In genomic region chr13:112987991-112988390, GRCm38 (mm10) we compare ENCODE assay signal across 7 mouse cellular contexts. TPM values are rescaled to one million over a fixed set of nuclear protein-coding genes. Genes with fewer than 3 reads are reported as not detected.
DNase-seq lines count a peak whose midpoint lies in the region; ATAC-seq and TF ChIP-seq lines count a peak whose summit lies in the region.

No protein-coding gene starts in this region.

- H3K36me3 ChIP-seq in lung, embryonic 14.5 days (ENCODE audit: insufficient read depth), result no peaks in the 10 kb centered on the region
- no peaks in the 10 kb centered on the region for H3K36me3 ChIP-seq in embryonic facial prominence, embryonic 10.5 days (replicated peaks)
- H3K36me3 ChIP-seq in hindbrain, embryonic 16.5 days (ENCODE audit: control insufficient read depth, insufficient read depth, low read length), result no peaks in the 10 kb centered on the region
- H3K36me3 ChIP-seq in midbrain, embryonic 12.5 days, result no peaks in the 10 kb centered on the region

- peak; percentile 37 for ATAC-seq in lung, embryonic 14.5 days (ENCODE audit: insufficient read depth)
- peak; percentile 52 for ATAC-seq in hindbrain, embryonic 16.5 days
- ATAC-seq in midbrain, embryonic 12.5 days (ENCODE audit: low FRiP score, low read depth), result peak; percentile 45; the same call in 1 of the 2 replicates

- peak overlapping the region; percentile 51 for H3K4me3 ChIP-seq in lung, embryonic 14.5 days (ENCODE audit: low read depth, low read length)
- H3K4me3 ChIP-seq in embryonic facial prominence, embryonic 10.5 days, result peak overlapping the region; percentile 64
- H3K4me3 ChIP-seq in hindbrain, embryonic 16.5 days (ENCODE audit: low read length), result peak overlapping the region; percentile 59
- H3K4me3 ChIP-seq in midbrain, embryonic 12.5 days, result peak overlapping the region; percentile 53

- H3K4me1 ChIP-seq in lung, embryonic 14.5 days (ENCODE audit: insufficient read depth), result no peaks in the 10 kb centered on the region; the same call in 1 of the 2 replicates
- H3K4me1 ChIP-seq in embryonic facial prominence, embryonic 10.5 days, result peaks cover 44% of the 10 kb centered on the region
- peaks cover 26% of the 10 kb centered on the region for H3K4me1 ChIP-seq in hindbrain, embryonic 16.5 days (ENCODE audit: control insufficient read depth, insufficient read depth, low read depth, low read length)
- H3K4me1 ChIP-seq in midbrain, embryonic 12.5 days, result peaks cover 40% of the 10 kb centered on the region

- no peak overlapping the region for H3K27ac ChIP-seq in lung, embryonic 14.5 days (ENCODE audit: low read depth)
- H3K27ac ChIP-seq in embryonic facial prominence, embryonic 10.5 days (replicated peaks), result peak overlapping the region; percentile 40
- no peak overlapping the region for H3K27ac ChIP-seq in hindbrain, embryonic 16.5 days (ENCODE audit: low read depth, low read length)
- H3K27ac ChIP-seq in midbrain, embryonic 12.5 days (replicated peaks), result no peak overlapping the region

- peak; percentile 64 for DNase-seq in lung, embryonic 14.5 days
- DNase-seq in lung, postnatal 10 days, result no peak
- no peak for DNase-seq in embryonic facial prominence, embryonic 10.5 days (ENCODE audit: low spot score)
- DNase-seq in ovary, postnatal 10 days (ENCODE audit: low spot score), result no peak
- no peak for DNase-seq in gastrocnemius, adult 8-10 months (ENCODE audit: low spot score in 2 of 2)

- peak overlapping the region; percentile 55 for H3K9ac ChIP-seq in lung, embryonic 14.5 days
- peak overlapping the region; percentile 59 for H3K9ac ChIP-seq in hindbrain, embryonic 16.5 days (ENCODE audit: low read depth, low read length)
- peak overlapping the region; percentile 46; the same call in 1 of the 2 replicates for H3K9ac ChIP-seq in midbrain, embryonic 12.5 days (replicated peaks)

- no peaks in the 10 kb centered on the region for H3K9me3 ChIP-seq in lung, embryonic 14.5 days (ENCODE audit: low read depth, low read length)
- no peaks in the 10 kb centered on the region for H3K9me3 ChIP-seq in embryonic facial prominence, embryonic 10.5 days
- H3K9me3 ChIP-seq in hindbrain, embryonic 16.5 days (ENCODE audit: control insufficient read depth, low read length), result no peaks in the 10 kb centered on the region
- H3K9me3 ChIP-seq in midbrain, embryonic 12.5 days, result no peaks in the 10 kb centered on the region

- no peak for TF ChIP-seq CTCF in lung, embryonic 14.5 days (IDR thresholded peaks at IDR 0.05; ENCODE audit: low read depth)

- H3K27me3 ChIP-seq in lung, embryonic 14.5 days (ENCODE audit: insufficient read depth, low read length), result peaks cover 73% of the 10 kb centered on the region
- H3K27me3 ChIP-seq in embryonic facial prominence, embryonic 10.5 days (replicated peaks; ENCODE audit: low read depth, poor library complexity, severe bottlenecking), result peaks cover 96% of the 10 kb centered on the region
- peaks cover 45% of the 10 kb centered on the region for H3K27me3 ChIP-seq in hindbrain, embryonic 16.5 days (replicated peaks; ENCODE audit: control insufficient read depth, insufficient read depth, low read length)
- H3K27me3 ChIP-seq in midbrain, embryonic 12.5 days, result peaks cover 88% of the 10 kb centered on the region

- H3K4me2 ChIP-seq in lung, embryonic 14.5 days, result peak overlapping the region; percentile 100
- H3K4me2 ChIP-seq in hindbrain, embryonic 16.5 days (ENCODE audit: low read length), result peak overlapping the region; percentile 90
- peak overlapping the region; percentile 80 for H3K4me2 ChIP-seq in midbrain, embryonic 12.5 days (replicated peaks)

- under 1% methylated on average over 39 of the region's 39 CpGs for WGBS in lung, embryonic 14.5 days
- WGBS in embryonic facial prominence, embryonic 10.5 days, result under 1% methylated on average over 39 of the region's 39 CpGs
- under 1% methylated on average over 38 of the region's 39 CpGs for WGBS in hindbrain, embryonic 16.5 days
- WGBS in midbrain, embryonic 12.5 days, result 1% methylated on average over 39 of the region's 39 CpGs

RNA-seq across cellular contexts. Expression of gene Ccno, which starts 0.4 kb away (rescaled TPM):
- 5.2 and 5.8 TPM in 2 replicates for polyA plus RNA-seq in lung, embryonic 14.5 days (2014; fragmentation: Nextera tagmentation; extraction: Ambion mirVana)
- polyA plus RNA-seq in embryonic facial prominence, embryonic 10.5 days (2016; fragmentation: Nextera tagmentation; extraction: Ambion mirVana), result 0.24 and 0.57 TPM in 2 replicates
- 0.98 and 1.2 TPM in 2 replicates for polyA plus RNA-seq in hindbrain, embryonic 16.5 days (2015; fragmentation: Nextera tagmentation; extraction: Ambion mirVana)
- 0.85 and 1.9 TPM in 2 replicates for polyA plus RNA-seq in midbrain, embryonic 12.5 days (2016; fragmentation: Nextera tagmentation; extraction: Ambion mirVana)
- total RNA-seq in gastrocnemius, adult 8-10 months (2022), result not detected

RNA-seq across cellular contexts. Expression of gene Mcidas, which starts 5.7 kb away (rescaled TPM):
- polyA plus RNA-seq in lung, embryonic 14.5 days (2014; fragmentation: Nextera tagmentation; extraction: Ambion mirVana), result 1.1 and 2.2 TPM in 2 replicates
- polyA plus RNA-seq in embryonic facial prominence, embryonic 10.5 days (2016; fragmentation: Nextera tagmentation; extraction: Ambion mirVana), result 0.06 and 0.50 TPM in 2 replicates
- 0.55 and 0.62 TPM in 2 replicates for polyA plus RNA-seq in hindbrain, embryonic 16.5 days (2015; fragmentation: Nextera tagmentation; extraction: Ambion mirVana)
- 0.24 and 1.1 TPM in 2 replicates for polyA plus RNA-seq in midbrain, embryonic 12.5 days (2016; fragmentation: Nextera tagmentation; extraction: Ambion mirVana)
- not detected for total RNA-seq in gastrocnemius, adult 8-10 months (2022)

RNA-seq across cellular contexts. Expression of gene Cdc20b, which starts 46.9 kb away (rescaled TPM):
- polyA plus RNA-seq in lung, embryonic 14.5 days (2014; fragmentation: Nextera tagmentation; extraction: Ambion mirVana), result 0.28 TPM in 1 of 2 replicates, not detected in the other
- 0.19 and 0.83 TPM in 2 replicates for polyA plus RNA-seq in embryonic facial prominence, embryonic 10.5 days (2016; fragmentation: Nextera tagmentation; extraction: Ambion mirVana)
- 0.56 and 0.86 TPM in 2 replicates for polyA plus RNA-seq in hindbrain, embryonic 16.5 days (2015; fragmentation: Nextera tagmentation; extraction: Ambion mirVana)
- 0.15 TPM in 1 of 2 replicates, not detected in the other for polyA plus RNA-seq in midbrain, embryonic 12.5 days (2016; fragmentation: Nextera tagmentation; extraction: Ambion mirVana)
- total RNA-seq in gastrocnemius, adult 8-10 months (2022), result not detected

RNA-seq across cellular contexts. Expression of gene Gpx8, which starts 58.2 kb away (rescaled TPM):
- 159 and 170 TPM in 2 replicates for polyA plus RNA-seq in lung, embryonic 14.5 days (2014; fragmentation: Nextera tagmentation; extraction: Ambion mirVana)
- 90.2 and 98.3 TPM in 2 replicates for polyA plus RNA-seq in embryonic facial prominence, embryonic 10.5 days (2016; fragmentation: Nextera tagmentation; extraction: Ambion mirVana)
- polyA plus RNA-seq in hindbrain, embryonic 16.5 days (2015; fragmentation: Nextera tagmentation; extraction: Ambion mirVana), result 60.3 and 64.8 TPM in 2 replicates
- 97.4 and 102 TPM in 2 replicates for polyA plus RNA-seq in midbrain, embryonic 12.5 days (2016; fragmentation: Nextera tagmentation; extraction: Ambion mirVana)
- 1 to 10 TPM; 2.9 to 5.1 (median 4.2) TPM for total RNA-seq in gastrocnemius, adult 8-10 months (2022)
